Mouse (Mus musculus) neutrophil, adult 5-6 weeks (primary cell): ENCODE measurements around the gene Slc22a2. TPM values are rescaled to one million over a fixed set of nuclear protein-coding genes. Genes with fewer than 3 reads are reported as not detected.
"Not testable (repeated sequence)": the region's sequence is repeated elsewhere in the genome, so short reads cannot be mapped to it uniquely, and the experiment has no call there.

Experiments
- ATAC-seq: fragments of 151-379, 151-347 bp; 2 replicates; pipeline ENCODE4 v1.8.0; 2017; ENCODE audit warnings: mild to moderate bottlenecking, moderate TSS enrichment; ENCODE audit not compliant: insufficient number of reproducible peaks, poor library complexity, low FRiP score, severe bottlenecking; ENCODE audit errors: extremely low read depth
- total RNA-seq: library from RNA; stranded (forward); fragments of 200-1000 nt; gene quantifications from 2 replicates; pipeline ENCODE4 v1.2.3, GENCODE M21; 2017

Gene Slc22a2
- total RNA-seq, 1 experiment from 2014 or later = not detected

GRCm38 (mm10) chr17:12672285-12672790, 88.4 kb downstream of the Slc22a2 start:
- ATAC-seq = no peak

- ATAC-seq = no peak
Measured at GRCm38 (mm10) chr17:12673871-12674270, 89.9 kb downstream of the Slc22a2 start.

DNA sequence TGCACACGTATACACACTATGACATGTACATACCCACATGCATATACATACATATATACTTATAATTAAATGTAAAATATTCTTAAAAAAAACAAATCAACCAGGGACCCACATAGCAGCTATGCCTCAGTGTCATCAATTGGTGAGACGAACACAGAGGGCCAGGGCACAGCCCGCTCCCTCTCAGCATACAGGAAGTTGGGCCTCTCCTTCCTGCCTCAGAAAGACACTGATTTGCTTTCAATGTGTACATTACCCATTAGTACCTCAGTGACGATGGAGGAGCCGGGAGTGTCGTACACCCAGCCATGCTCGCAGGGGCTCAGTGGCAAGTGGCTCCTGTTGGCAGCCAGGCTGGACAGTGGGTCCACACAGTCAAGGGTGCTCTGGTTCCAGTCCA, 91.0 kb downstream of the Slc22a2 start:
- ATAC-seq = not testable (repeated sequence)

DNA sequence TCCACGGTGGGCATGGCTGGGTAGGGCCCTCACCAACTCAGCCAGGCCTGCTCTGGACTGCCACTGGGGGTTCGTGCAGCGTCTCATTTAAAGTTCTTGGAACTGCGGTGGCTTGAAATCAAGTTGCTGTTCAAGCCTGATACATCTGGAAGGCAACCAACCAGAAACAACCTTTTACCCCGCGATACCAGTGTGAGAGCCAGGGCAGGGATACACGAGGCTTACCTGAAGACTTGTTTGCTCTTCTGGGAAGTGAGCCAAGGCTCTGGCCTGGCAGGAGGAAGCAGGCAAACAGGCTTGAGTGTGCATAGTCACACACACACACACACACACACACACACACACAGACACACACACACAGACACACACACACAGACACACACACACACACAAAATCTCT, 91.7 kb downstream of the Slc22a2 start, which contains the start of gene Slc22a1:
TSS of gene Slc22a1 (minus strand) at position 184 of the 400 bp plus-strand sequence.
- no peak for ATAC-seq

- no peak for ATAC-seq
Measured at GRCm38 (mm10) chr17:12677139-12677538, 93.2 kb downstream of the Slc22a2 start.

Other genes with a start within 250 kb of the Slc22a2 start
- gene Plg, start 205.5 kb upstream of the Slc22a2 start, total RNA-seq = not detected in 2 replicates
- gene Slc22a3, start 76.4 kb upstream of the Slc22a2 start, total RNA-seq = not detected in 2 replicates
- gene Slc22a1, start 91.7 kb downstream of the Slc22a2 start, total RNA-seq = not detected in 2 replicates
- gene Igf2r, start 185.5 kb downstream of the Slc22a2 start, total RNA-seq = 19.9 and 20.5 TPM in 2 replicates